Mouse (Mus musculus) cerebellum, postnatal 4 days (tissue): Measurements from ENCODE around the gene Prex1.

ENCODE experiments used
- DNase-seq, 2 experiments: peaks; one replicate each; pipeline ENCODE4 v3.0.0; 2022; ENCODE audit warnings: low spot score in 2 of 2, mixed read lengths in 1 of 2

Gene Prex1

GRCm38 (mm10) chr2:166606053-166606452 lies 107.6 kb downstream of the Prex1 start:
- DNase-seq = no peak

DNA sequence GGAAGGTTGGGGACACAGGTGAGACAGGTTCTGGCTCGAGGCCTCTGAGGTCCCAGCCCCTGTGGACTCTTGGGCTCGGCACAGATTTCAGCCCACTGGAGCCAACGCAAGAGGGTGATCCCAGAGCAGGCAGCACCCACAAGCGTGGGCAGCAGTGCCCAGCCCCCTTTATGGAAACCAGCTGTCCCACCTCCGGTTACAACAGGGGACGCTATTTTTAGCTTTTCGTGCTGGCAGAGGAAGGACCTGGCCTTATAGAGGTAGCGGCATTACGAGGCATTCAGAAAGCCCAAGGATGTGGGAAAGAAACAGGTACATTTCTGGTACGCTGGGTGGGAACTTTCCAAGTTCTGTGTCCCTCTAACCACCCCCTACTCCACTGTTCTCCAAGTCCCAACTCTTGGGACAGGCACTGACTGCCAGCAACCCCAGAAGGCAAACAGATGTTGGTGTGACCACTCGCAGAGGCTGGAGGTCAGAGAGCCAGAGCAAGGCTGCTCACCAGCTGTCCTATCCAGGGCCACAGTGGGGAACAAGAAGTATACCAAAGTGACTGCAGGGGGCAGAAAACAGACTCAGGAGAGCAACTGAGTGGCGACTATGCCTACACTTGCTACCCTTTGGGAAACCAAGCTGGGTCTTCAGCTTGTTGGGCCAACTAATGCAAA lies 108.3 kb downstream of the Prex1 start:
- DNase-seq = no peak

- DNase-seq = no peak
Measured at GRCm38 (mm10) chr2:166602948-166603347, 110.7 kb downstream of the Prex1 start.

DNA sequence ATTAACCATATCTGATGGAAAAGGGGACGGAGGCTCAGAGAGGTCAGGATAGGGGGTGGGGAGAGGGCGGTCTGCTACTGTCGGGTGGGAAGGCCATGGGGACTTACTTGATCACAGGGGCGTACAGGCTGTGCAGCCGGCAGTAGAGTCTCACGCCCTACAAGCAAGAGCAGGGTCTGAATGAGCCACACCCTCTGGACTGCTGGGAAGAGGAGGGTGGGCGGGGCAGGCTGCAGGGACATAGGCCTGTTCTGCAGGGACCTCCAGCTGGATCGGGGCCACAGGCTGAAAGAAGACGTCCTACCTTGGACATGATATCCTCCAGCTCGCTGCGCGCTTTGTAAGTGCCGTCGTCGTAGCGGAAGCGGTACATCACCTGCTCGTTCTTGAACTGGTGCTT lies 112.2 kb downstream of the Prex1 start:
- DNase-seq = no peak

GRCm38 (mm10) chr2:166598453-166599155 lies 115.0 kb downstream of the Prex1 start:
- DNase-seq = no peak

DNA sequence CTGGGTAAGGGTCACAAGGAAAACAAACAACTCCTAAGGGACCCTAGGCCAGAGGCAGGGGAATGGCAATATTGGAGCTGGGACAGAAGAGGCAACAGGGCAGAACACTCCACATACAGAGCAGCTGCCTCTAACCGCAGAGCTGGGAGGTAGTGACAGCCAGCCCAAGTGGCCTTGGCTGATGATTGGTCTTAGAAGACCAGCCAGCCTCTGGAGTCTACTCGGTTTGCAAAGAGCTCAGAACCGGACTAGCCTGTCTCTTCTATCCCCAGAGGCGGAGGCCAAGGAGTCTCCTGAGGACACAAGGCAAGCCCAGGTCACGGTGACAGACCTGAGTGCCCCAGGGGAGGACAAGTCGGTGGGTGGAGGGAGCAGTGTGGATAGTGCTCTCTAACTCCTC lies 115.9 kb downstream of the Prex1 start:
- no peak for DNase-seq

DNA sequence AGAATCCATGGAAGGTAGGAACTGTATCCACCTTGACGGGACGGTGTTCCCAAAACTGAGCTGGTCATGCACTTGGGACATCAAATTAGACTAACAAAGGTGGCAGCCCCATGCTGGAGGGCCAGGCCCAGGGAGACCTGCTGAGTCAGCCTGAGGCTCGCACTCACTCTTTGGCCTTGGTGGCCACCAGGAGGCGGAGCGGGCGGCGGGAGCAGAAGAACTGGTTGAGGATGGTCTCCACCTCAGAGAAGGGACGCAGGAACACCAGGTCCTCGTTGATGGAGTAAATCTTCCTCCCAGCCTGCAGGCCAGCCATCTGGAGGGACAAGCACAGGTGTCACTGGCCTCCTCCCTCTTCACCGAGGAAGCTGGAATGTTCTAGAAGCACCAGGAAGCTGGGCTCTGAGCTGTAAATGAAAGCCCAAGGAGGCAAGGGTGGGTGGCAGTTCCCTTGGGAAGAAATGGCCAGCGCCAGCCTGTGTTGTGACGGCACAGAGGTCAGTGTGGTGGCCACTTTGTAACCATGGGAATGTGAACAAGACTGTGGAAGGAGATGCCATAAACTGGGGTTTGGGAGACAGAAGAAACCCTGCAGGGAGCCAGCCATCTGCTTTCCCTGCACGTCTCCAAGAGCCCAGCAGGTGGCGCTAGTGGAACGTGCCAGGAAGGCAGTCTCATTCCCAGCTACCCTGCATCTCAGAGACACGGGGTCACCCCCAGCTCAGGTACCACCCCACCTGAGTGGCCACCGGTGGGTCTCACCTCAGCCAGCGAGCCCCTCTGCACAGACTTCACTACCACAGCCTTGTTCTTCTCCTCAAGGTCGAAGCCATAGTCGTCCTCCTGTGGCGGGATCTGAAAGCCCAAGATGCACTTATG lies 121.4 kb downstream of the Prex1 start:
- DNase-seq = peak; percentile 82 to 90

DNA sequence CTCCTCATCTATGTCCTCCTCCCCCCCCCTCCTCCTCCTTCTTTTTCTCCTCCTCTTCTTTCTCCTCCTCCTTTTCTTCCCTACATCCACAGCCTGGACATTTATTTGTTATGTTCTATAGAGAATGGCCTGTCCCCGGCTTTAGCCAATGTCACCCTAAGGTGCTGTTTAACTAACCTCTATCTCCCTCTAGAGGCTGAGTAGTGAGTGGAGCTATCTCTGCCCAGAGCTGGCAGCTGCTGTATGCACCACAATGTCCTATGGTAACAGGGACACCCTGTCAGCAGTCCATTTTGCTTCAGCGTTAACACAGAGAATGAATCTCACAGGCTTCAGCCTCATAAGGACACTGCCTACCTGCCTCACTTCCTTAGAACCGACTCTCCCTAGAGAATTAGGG lies 129.1 kb downstream of the Prex1 start:
- no peak for DNase-seq

DNA sequence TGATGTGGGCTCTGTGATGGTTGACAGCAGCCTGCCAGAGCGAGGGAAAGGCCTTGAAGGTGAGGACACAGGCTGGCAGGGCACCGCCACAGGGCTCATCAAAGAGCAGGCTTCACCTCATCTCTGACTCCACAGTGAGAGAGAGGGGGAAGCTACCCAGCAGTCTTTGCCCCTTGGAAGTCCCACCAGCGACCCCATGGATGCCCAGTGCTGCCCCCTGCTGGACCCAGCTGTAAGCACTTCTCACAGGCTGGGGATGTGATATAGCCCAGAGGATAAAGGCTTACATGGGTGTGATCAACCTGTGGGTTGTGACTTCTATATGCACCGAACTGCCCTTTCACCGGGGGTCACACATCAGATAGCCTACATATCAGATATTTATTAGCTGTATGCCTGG lies 130.3 kb downstream of the Prex1 start:
- DNase-seq = no peak

GRCm38 (mm10) chr2:166581881-166582583 lies 131.6 kb downstream of the Prex1 start:
- no peak for DNase-seq

- no peak for DNase-seq
Measured at GRCm38 (mm10) chr2:166579793-166580192, 133.8 kb downstream of the Prex1 start.

DNA sequence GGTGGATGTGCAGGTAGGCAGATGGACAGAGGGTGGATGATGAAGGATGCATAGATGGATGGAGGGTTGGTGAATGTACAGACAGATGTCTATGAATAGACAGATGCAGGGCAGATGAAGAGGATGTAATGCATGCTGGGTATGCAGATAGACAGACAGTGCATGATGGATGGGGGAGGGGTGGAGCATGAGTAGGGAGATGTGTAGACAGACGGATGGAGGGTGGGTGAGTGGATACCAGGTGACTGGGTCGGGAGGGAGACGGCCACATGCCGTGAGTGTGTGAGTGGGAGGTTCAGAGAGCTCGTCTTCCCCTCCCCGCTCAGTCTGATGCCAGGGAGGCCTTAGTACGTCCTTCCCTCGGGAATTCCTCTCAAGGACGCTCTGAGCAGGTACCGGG lies 134.3 kb downstream of the Prex1 start:
- DNase-seq = no peak

DNA sequence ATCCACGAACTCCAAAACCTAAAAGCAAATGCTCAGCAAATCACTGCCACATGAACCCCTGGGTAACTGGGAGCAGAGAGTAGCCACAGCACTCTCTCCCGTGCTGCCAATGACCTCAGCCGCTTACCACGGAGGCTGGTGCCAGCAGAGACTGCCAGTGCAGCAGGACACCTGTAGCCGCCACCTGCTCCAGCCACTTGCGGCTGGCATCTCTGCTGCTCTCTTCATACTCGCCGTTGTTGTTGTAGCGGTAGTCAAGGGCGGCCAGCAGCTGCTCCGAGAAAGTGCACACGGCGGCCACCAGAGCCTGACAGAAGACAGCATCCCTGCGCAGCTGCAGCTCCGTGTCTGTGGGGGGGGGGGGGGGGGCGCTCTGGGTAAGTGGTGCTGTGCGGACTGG lies 138.2 kb downstream of the Prex1 start:
- peak in 1 of 2 experiments; percentile 46 for DNase-seq

- DNase-seq = peak; percentile 66 to 76
Measured at GRCm38 (mm10) chr2:166574934-166575333, 138.7 kb downstream of the Prex1 start.

DNA sequence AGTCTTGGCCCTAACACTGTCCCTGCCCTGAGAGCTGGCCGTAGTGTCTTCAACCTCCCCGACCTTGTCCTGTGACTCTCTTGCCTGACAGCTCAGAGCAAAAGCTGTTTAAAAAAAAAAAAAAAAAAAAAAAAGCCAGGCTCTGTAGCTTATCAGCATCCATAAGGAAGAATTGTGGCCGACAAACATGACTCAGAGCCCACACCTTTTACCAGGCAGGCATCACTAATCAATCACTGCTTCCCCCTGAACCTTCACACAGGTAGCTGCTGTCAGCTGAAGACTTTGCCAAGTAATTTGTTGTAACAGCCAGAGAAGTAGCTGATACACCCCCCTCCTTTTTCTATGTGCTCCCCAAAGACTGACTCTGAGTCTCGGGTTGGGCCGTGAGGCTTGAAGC lies 140.0 kb downstream of the Prex1 start:
- DNase-seq = no peak

DNA sequence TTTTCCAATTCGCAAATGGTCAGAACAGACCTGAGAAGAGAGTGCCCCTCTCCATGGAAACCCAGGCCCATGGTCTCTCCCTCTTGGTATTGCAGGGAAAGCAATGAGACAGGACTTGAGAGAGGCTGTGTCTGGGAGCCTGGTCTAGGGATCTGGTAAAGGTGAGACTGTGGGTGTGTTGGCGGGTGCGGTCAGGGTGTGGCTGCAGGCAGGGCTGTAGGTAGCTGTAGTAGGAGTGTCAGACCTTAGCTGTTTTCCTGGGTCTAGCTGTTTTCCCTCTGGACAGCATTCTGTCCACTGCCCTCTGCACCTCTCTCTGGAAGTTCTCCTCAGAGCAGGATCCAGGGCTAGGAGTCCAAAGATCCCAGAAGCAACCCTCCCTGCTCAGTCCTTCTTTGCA lies 141.3 kb downstream of the Prex1 start:
- no peak for DNase-seq

DNA sequence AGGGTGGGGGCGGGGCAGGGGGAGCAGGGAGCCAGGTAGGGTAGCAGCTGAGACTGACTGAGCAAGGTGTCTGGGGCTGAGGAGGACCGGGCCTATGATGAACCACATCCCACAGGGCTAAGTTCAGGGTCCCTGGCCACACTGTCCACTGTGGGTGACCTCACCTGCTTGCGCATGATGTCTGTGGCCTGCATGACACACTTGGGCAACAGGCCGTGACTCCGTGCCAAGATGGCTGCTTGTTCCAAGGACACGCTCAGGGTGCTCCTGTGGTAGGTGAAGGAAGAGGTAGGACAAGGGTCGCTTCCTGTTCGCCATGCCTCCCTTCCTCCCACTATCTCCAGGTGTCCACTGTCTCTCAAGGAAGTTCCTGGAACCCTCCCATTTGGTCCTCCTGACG lies 144.4 kb downstream of the Prex1 start:
- DNase-seq = no peak

- no peak for DNase-seq
Measured at GRCm38 (mm10) chr2:166565503-166565902, 148.1 kb downstream of the Prex1 start.

DNA sequence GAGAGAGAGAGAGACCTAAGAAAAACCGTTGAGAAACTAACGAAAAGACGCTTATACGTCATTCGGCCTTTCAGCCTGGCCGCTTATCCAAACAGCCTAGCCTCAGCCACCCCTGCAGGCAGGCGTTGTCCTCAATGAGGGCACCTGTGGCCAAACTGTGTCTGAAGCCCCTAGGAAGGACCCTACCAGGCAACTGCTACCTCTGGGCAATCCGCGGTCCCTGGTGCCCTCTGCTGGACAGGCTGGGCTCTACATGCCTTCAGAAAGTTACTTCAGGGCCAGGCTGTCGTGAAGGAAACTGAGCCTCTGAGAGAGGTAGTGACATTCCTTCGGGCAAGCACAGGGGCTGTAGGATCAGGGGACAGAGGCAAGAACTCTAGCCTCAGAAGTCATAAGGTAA lies 149.2 kb downstream of the Prex1 start:
- peak; percentile 47 to 68 for DNase-seq

DNA sequence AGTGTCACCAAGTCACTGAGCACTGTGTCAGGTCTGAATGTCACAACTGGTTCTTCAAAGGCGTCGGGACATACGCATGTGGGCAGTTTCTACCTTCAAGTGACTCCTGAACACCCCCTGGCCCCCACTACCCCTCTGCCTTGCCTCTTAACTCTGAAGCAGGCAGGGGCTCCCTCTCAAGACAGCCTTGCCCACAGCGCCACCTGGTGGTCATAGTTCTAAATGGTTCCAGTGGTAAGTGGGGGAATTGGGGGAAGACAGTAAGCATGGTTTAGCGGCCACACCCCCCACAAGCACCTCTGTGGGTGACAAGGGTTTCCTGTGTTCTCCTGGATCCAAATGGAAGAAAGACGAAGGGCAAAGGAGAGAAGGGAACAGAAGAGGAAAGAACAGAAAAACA lies 149.7 kb downstream of the Prex1 start:
- DNase-seq = peak; percentile 86 to 87

DNA sequence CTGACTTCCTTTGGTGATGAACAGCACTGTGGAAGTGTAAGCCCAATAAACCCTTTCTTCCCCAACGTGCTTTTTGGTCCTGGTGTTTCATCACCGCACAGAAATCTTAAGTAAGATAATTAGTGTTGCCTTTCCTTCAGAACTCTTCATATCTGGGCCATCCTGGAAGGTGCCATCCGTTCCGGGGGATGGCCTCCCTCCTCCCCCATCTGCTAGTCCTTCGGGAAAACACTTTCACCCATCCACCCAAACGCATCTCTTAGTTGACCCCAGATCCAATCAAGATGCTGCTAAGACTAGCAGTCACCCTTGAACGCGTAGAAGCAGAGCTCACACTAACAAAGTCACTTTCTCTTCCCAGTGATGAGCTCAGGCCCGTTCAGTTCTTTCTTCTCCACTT lies 150.6 kb downstream of the Prex1 start:
- DNase-seq = no peak

DNA sequence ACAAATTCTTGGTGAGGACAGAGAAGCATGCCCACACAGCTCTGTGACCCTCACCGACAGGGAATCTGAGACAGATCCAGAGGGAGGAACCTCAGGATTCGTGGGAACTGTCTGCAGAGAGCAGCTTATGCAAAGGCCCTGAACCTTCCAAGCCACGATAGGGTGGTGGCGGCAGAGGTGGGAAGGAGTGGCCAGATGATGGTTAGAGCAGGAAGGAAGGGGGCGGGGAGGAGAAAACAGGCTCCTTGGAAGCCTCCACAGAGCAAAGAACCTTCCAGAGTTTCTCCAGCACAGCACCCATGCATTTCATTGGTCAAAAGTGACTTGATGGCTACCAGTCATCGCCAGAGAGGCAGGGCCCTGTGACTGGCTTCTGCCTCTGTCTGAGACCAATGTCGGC lies 151.9 kb downstream of the Prex1 start:
- no peak for DNase-seq
